Mouse (Mus musculus): Measurements from ENCODE around the gene Lck. TPM values are rescaled to one million over a fixed set of nuclear protein-coding genes. Genes with fewer than 3 reads are reported as not detected.
"Not testable (repeated sequence)": the region's sequence is repeated elsewhere in the genome, so short reads cannot be mapped to it uniquely, and the experiment has no call there.

The Lck gene
- polyA plus RNA-seq, 1 experiment = 1.7 TPM

DNA sequence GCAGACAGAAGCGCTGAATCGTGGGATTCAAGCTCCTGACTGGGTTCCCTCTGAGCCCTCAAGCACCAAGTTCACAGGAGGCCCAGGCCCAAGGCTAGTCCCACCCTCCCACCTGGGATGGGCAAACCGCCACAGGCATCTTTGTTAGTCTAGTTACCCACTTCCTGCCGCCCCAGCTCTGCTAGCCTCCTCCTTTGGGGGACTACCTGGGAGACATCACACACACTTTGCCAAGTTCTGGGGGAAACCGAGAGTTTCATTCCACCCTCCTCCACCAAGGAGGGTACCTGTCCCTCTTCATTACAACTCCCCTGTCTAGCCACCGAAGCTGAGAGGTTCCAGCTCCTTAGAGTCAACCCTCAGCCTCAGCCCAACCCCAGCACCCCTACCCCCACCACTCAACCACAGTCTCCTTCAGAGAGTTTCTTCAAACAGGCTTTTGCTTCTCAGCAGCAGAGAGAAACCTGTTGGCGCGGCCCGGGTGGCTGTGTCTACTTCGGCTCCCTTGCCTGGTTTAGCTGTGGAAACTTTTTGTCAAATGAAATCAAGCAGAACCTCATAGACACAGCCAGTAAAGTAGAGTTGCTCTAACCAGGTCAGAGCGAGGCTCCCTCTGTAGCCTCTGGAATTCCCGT, 15.0 kb downstream of the Lck start:
- Histone ChIP-seq H3K36me3 (replicated peaks; ENCODE audit: low read length) (no peaks in the 10 kb centered on the region), H3K4me3 (replicated peaks) (no peak overlapping the region), H3K4me1 (peaks cover 31% of the 10 kb centered on the region), H3K27me3 (replicated peaks) (peaks cover 2% of the 10 kb centered on the region), H3K9me3 (no peaks in the 10 kb centered on the region)
- TF ChIP-seq GATA1 (IDR thresholded peaks at IDR 0.05; ENCODE audit: borderline replicate concordance, low read length) (no peak), FLI1 (IDR thresholded peaks at IDR 0.05; ENCODE audit: low read length) (no peak)

DNA sequence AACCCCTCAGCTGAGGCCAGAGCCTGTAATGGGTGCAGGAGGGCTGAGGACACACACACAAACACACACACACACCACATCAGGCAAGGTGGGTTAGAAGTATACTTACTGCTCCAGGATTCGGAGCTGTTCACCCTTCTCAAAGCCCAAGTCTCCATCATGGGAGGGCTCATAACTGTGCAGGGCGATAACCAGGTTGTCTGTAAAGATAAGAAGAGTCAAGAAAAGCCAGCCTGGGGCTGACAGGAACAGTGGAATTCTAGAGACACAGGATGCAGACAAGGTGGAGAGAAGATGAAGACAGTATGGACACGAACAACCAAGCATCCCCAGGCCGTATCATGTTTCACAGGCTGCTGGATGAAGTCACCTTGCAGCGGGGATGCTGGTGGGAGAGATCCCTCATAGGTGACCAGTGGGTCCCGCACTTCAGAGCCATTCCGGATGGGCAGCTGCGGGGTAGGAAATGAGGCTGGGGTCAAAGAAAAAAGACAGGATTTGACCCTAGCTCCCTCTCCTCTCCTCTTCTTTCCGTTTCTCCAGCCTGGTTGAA, 16.1 kb downstream of the Lck start:
- TF ChIP-seq FLI1 (IDR thresholded peaks at IDR 0.05; ENCODE audit: low read length) (no peak), GATA1 (IDR thresholded peaks at IDR 0.05; ENCODE audit: borderline replicate concordance, low read length) (no peak)
- Histone ChIP-seq H3K4me1 (peaks cover 38% of the 10 kb centered on the region), H3K4me3 (replicated peaks) (peak overlapping the region; percentile 96), H3K9me3 (no peaks in the 10 kb centered on the region), H3K36me3 (replicated peaks; ENCODE audit: low read length) (no peaks in the 10 kb centered on the region), H3K27me3 (replicated peaks) (peaks cover 9% of the 10 kb centered on the region)

DNA sequence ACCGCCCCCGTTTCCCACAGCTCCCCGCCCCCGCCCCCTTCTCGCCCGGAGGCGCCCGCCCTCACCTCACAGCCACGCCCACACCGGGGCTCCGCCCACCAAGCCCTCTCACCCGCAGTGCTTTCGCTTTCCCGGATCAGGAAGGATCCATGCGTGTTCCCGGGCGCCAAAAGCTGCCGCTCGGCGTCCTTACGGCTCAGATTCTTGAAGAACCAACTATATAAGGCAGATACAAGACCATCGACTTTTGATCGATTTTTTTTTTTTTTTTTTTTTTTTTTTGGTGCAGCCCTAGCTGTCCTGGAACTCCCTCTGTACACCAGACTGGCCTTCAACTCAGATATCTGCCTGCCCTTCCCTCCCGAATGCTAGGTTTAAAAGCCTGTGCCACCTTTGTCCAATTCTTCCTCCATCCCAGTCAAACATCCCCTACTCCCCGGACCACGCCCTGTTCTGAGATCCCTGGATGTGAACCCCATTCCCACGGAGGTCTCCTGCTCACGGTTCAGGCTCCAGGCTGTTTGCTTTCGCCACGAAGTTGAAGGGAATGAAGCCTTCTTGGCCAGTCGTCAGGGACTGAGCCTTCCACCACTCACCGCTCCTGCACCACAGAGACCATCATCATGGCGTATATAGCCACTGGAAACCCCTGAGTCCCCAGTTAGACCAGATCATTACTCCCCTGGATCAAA, 16.8 kb downstream of the Lck start:
- H3K36me3 ChIP-seq (replicated peaks; ENCODE audit: low read length) = no peaks in the 10 kb centered on the region
- peaks cover 10% of the 10 kb centered on the region for H3K27me3 ChIP-seq (replicated peaks)
- TF ChIP-seq GATA1 (IDR thresholded peaks at IDR 0.05; ENCODE audit: borderline replicate concordance, low read length) (no peak), FLI1 (IDR thresholded peaks at IDR 0.05; ENCODE audit: low read length) (no peak)
- peak overlapping the region; percentile 96 for H3K4me3 ChIP-seq (replicated peaks)
- peaks cover 38% of the 10 kb centered on the region for H3K4me1 ChIP-seq
- no peaks in the 10 kb centered on the region for H3K9me3 ChIP-seq

DNA sequence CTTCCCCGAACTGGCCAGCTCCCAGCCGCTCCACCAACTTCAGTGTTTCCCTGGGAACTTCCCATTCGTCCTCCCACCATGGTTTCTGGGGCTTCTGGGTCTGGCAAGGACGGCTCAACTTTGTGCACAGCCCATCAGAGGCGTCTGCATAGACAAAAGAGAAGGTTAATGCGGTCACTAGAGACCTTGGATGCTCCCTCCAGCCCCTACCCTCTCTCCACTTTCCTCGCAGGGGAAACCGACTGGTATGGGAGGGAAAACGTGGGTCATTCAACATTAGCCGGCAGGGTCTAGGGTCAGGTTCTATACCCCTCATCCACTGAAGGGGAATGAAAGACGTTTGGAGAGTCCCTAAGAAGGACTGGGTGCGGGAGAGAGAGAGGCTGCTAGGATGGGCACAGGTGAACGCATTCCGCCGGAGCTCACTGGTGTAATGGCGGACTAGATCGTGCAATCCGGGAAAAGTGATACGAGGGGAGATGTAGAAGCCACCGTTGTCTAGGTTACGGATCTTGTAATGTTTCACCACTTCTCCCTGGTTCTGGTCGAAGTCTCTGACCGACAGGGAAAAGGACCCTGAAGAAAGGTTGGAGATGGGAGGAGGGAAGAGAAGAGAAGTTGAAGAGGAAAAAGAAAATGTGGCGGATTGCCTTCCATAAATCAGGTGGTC, 17.4 kb downstream of the Lck start:
- Histone ChIP-seq H3K4me3 (replicated peaks) (peak overlapping the region; percentile 96), H3K4me1 (peaks cover 38% of the 10 kb centered on the region), H3K9me3 (no peaks in the 10 kb centered on the region), H3K27me3 (replicated peaks) (peaks cover 13% of the 10 kb centered on the region), H3K36me3 (replicated peaks; ENCODE audit: low read length) (no peaks in the 10 kb centered on the region)
- TF ChIP-seq GATA1 (IDR thresholded peaks at IDR 0.05; ENCODE audit: borderline replicate concordance, low read length) (no peak), FLI1 (IDR thresholded peaks at IDR 0.05; ENCODE audit: low read length) (no peak)

DNA sequence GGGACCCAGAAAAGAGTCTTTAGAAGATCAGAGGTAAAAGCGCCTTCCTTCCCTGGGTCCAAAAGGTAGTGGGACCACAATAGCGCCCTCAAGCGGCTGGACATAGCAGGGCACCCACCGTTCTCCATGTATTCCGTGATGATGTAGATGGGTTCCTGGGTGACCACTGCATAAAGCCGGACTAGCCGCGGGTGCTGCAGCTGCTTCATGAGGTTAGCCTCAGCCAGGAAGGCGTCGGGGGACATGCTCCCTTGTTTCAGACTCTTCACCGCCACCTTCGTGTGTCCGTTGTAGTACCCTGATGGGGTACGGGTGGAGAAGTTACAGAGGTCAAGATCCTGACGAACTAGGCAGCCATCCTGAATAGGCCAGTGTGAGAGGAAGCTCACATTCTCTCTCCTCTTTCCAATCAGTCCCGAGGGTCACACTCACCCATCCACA, 18.0 kb downstream of the Lck start:
- peak overlapping the region; percentile 96 for H3K4me3 ChIP-seq (replicated peaks)
- TF ChIP-seq FLI1 (IDR thresholded peaks at IDR 0.05; ENCODE audit: low read length) (no peak), GATA1 (IDR thresholded peaks at IDR 0.05; ENCODE audit: borderline replicate concordance, low read length) (no peak)
- H3K27me3 ChIP-seq (replicated peaks) = peaks cover 13% of the 10 kb centered on the region
- H3K36me3 ChIP-seq (replicated peaks; ENCODE audit: low read length) = no peaks in the 10 kb centered on the region
- H3K4me1 ChIP-seq = peaks cover 38% of the 10 kb centered on the region
- no peaks in the 10 kb centered on the region for H3K9me3 ChIP-seq

DNA sequence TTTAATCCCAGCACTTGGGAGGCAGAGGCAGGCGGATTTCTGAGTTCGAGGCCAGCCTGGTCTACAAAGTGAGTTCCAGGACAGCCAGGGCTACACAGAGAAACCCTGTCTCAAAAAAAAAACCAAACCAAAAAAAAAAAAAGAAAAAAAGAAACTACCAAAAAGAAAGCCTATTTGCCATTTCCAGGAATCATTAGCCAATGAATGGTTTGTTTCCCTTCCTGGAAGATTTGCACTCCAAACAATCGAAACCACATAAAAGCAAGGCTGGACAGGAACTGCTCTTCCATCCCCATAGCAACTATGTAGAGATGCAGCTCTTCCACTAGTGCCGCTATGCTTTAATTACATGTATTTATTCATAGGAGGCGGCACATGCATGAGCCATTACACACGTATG, 18.9 kb downstream of the Lck start:
- H3K4me1 ChIP-seq = peaks cover 38% of the 10 kb centered on the region
- H3K9me3 ChIP-seq; H3K36me3 ChIP-seq (replicated peaks; ENCODE audit: low read length); H3K4me3 ChIP-seq (replicated peaks): not testable (repeated sequence)
- peaks cover 11% of the 10 kb centered on the region for H3K27me3 ChIP-seq (replicated peaks)

DNA sequence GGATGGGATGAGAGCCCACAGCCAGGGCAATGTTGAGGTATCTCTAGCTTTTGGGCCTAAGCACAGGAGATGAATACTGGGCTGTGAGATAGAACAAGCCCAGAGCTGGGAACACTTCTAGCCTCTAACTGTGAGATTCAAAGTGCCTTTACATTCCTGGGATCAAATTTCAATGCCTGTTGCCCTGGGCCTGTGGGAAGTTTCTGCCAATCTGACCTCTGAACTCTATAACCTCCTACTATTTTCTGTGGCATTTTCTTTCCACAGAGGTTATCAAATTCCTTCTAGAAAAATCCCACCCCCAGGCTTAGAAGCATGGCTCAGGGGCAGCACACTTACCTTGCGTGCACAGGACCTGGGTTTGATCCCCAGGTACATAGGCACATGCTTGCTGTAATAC, 23.1 kb downstream of the Lck start:
- peaks cover 20% of the 10 kb centered on the region for H3K4me1 ChIP-seq
- H3K36me3 ChIP-seq (replicated peaks; ENCODE audit: low read length) = no peaks in the 10 kb centered on the region
- no peak for TF ChIP-seq FLI1 (IDR thresholded peaks at IDR 0.05; ENCODE audit: low read length)
- no peak for TF ChIP-seq GATA1 (IDR thresholded peaks at IDR 0.05; ENCODE audit: borderline replicate concordance, low read length)
- no peaks in the 10 kb centered on the region for H3K9me3 ChIP-seq
- H3K27me3 ChIP-seq (replicated peaks) = peaks cover 11% of the 10 kb centered on the region
- H3K4me3 ChIP-seq (replicated peaks) = no peak overlapping the region

DNA sequence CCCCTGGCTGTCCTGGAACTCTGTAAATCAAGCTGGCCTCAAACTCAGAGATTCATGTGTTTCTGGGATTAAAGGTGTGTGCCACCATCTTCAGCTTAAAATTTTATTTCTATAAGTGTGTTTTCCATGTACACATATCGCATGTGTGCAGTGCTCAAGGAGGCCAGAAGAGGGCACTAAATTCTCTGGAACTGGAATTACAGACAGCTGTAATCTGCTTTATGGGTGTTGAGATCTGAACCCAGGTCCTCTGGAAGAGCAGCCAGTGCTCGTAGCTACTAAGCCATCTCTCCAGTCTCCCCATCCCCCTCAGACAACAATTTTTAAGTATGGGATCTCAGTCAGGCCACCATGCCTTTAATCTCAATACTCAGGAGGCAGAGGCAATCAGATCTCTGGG, 24.1 kb downstream of the Lck start:
- no peak for TF ChIP-seq GATA1 (IDR thresholded peaks at IDR 0.05; ENCODE audit: borderline replicate concordance, low read length)
- TF ChIP-seq FLI1 (IDR thresholded peaks at IDR 0.05; ENCODE audit: low read length) = no peak
- peaks cover 13% of the 10 kb centered on the region; the same call in 1 of the 2 replicates for H3K4me1 ChIP-seq
- H3K4me3 ChIP-seq (replicated peaks) = no peak overlapping the region
- H3K9me3 ChIP-seq = no peaks in the 10 kb centered on the region
- no peaks in the 10 kb centered on the region for H3K36me3 ChIP-seq (replicated peaks; ENCODE audit: low read length)
- peaks cover 11% of the 10 kb centered on the region for H3K27me3 ChIP-seq (replicated peaks)

DNA sequence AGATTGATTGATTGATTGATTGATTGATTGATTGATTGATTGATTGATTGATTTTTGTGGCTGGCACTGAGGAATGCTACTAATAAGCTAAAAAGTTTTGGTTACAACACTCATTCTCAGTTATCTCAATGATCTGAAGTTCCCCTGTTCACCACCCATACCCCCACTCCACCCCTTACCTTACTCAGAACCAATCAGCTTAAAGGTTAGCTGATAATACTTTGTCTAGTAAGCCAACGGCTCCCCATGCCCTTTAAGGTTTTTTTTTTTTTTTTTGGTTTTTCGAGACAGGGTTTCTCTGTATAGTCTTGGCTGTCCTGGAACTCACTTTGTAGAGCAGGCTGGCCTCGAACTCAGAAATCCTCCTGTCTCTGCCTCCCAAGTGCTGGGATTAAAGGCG, 25.8 kb downstream of the Lck start:
- not testable (repeated sequence) for H3K9me3 ChIP-seq; H3K27me3 ChIP-seq (replicated peaks); H3K4me3 ChIP-seq (replicated peaks); H3K36me3 ChIP-seq (replicated peaks; ENCODE audit: low read length); H3K4me1 ChIP-seq

DNA sequence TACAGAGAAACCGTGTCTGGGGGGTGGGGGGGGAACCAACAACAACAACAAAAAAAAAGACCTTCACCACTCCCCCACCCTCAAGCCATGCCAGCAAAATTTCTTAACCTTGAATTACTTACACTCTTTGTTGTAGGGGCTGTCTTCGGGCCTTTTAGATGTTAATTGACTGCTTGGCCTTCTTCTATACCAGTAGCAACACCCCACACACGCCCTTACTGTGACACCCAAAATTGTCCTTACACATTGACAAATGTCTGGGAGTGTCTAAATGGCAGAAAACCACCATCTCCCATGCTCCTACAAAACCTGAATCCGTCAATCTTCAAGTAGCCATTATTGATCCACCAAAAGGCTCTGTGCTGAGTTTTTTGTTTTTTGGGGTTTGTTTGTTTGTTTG, 29.3 kb downstream of the Lck start:
- Histone ChIP-seq H3K4me3 (replicated peaks) (no peak overlapping the region), H3K4me1 (peaks cover 30% of the 10 kb centered on the region)
- TF ChIP-seq GATA1 (IDR thresholded peaks at IDR 0.05; ENCODE audit: borderline replicate concordance, low read length) (no peak), FLI1 (IDR thresholded peaks at IDR 0.05; ENCODE audit: low read length) (no peak)

More for the DNA sequence above, 29.3 kb downstream of the Lck start:
- Histone ChIP-seq H3K36me3 (replicated peaks; ENCODE audit: low read length) (peaks cover 8% of the 10 kb centered on the region), H3K27me3 (replicated peaks) (no peaks in the 10 kb centered on the region), H3K9me3 (no peaks in the 10 kb centered on the region)
